Mouse (Mus musculus) CH12.LX (cell line): ENCODE results near the gene Gm13090. TPM values are rescaled to one million over a fixed set of nuclear protein-coding genes. Genes with fewer than 3 reads are reported as not detected.

Experiments
- DNase-seq: peaks from one replicate; pipeline ENCODE4 v3.0.0-alpha.2; 2013; ENCODE audit errors: extremely low read depth
- H3K27ac ChIP-seq: 2 replicates; pipeline ENCODE4 v1.5.1; 2012; ENCODE audit warnings: low read depth, mild to moderate bottlenecking, control low read depth, moderate library complexity; ENCODE audit not compliant: insufficient read depth
- H3K27me3 ChIP-seq: replicated peaks from 2 replicates; pipeline ENCODE3; 2012; ENCODE audit warnings: inconsistent platforms
- H3K36me3 ChIP-seq, 2 experiments: replicated peaks in 1 of 2; 2 replicates each; pipeline versions ENCODE3 to v1.6.1; 2012; ENCODE audit warnings: inconsistent platforms in 1 of 2, low read length in 1 of 2, mild to moderate bottlenecking in 1 of 2, mixed read lengths in 1 of 2, moderate library complexity in 1 of 2; ENCODE audit not compliant: control insufficient read depth in 1 of 2, insufficient read depth in 1 of 2
- H3K4me1 ChIP-seq, 2 experiments: 2 replicates each; pipeline ENCODE4 v1.6.1; 2012; ENCODE audit warnings: inconsistent platforms in 1 of 2, moderate library complexity in 1 of 2; ENCODE audit not compliant: insufficient read depth in 2 of 2, control insufficient read depth in 1 of 2
- H3K4me2 ChIP-seq: 2 replicates; pipeline ENCODE4 v1.6.1; 2012; ENCODE audit warnings: low read depth, mild to moderate bottlenecking, control low read depth; ENCODE audit not compliant: poor library complexity, insufficient read depth, severe bottlenecking
- H3K4me3 ChIP-seq, 3 experiments: fragments of 150-350 bp in 1 of 3; sonication (generic) in 1 of 3; replicated peaks in 1 of 3; 2 replicates each; pipeline versions ENCODE3 to v1.5.1; 2011 to 2012; ENCODE audit warnings: low read depth in 2 of 3, low read length in 2 of 3, mild to moderate bottlenecking in 2 of 3, moderate library complexity in 2 of 3, control low read depth in 1 of 3, improper control_type of control experiment in 1 of 3, inconsistent platforms in 1 of 3, mixed read lengths in 1 of 3; ENCODE audit not compliant: poor library complexity in 1 of 3
- H3K79me2 ChIP-seq: replicated peaks from 2 replicates; pipeline ENCODE4 v1.6.1; 2012; ENCODE audit warnings: mild to moderate bottlenecking, moderate library complexity; ENCODE audit not compliant: control insufficient read depth, poor library complexity, insufficient read depth, severe bottlenecking; ENCODE audit errors: extremely low read depth
- H3K9ac ChIP-seq: 2 replicates; pipeline ENCODE4 v1.6.1; 2012; ENCODE audit warnings: low read depth, mild to moderate bottlenecking, control low read depth, moderate library complexity; ENCODE audit not compliant: insufficient read depth
- H3K9me3 ChIP-seq: replicated peaks from 2 replicates; pipeline ENCODE3; 2012; ENCODE audit warnings: low read length, inconsistent platforms, mixed read lengths
- BHLHE40 ChIP-seq: IDR thresholded peaks from 2 replicates; pipeline ENCODE4 v1.6.1; 2011; ENCODE audit warnings: mild to moderate bottlenecking, low read depth, low read length, improper control_type of control experiment
- CHD2 ChIP-seq: IDR thresholded peaks from 2 replicates; pipeline ENCODE4 v1.6.1; 2011; ENCODE audit warnings: low read length, improper control_type of control experiment
- CTCF ChIP-seq, 2 experiments: IDR thresholded peaks in 1 of 2; conservative IDR thresholded peaks in 1 of 2; 2 replicates each; pipeline ENCODE4 v1.5.1; 2011 to 2012; ENCODE audit warnings: low read depth in 2 of 2, low read length in 2 of 2, improper control_type of control experiment in 1 of 2, inconsistent platforms in 1 of 2, mild to moderate bottlenecking in 1 of 2, moderate library complexity in 1 of 2
- EP300 ChIP-seq: IDR thresholded peaks from 2 replicates; pipeline ENCODE4 v1.6.1; 2011; ENCODE audit warnings: low read length, improper control_type of control experiment
- HCFC1 ChIP-seq: IDR thresholded peaks from 2 replicates; pipeline ENCODE4 v1.6.1; 2012; ENCODE audit warnings: low read depth, mild to moderate bottlenecking, inconsistent platforms, low read length, improper control_type of control experiment
- IRF4 ChIP-seq: IDR thresholded peaks from 2 replicates; pipeline ENCODE4 v1.6.1; 2014; ENCODE audit warnings: low read depth, mild to moderate bottlenecking, inconsistent platforms, low read length, improper control_type of control experiment
- KAT2A ChIP-seq: IDR thresholded peaks from 2 replicates; pipeline ENCODE4 v1.6.1; 2012; ENCODE audit warnings: low read length, improper control_type of control experiment, inconsistent platforms; ENCODE audit not compliant: insufficient replicate concordance
- MAFK ChIP-seq: IDR thresholded peaks from 2 replicates; pipeline ENCODE4 v1.6.1; 2011; ENCODE audit warnings: low read length, improper control_type of control experiment; ENCODE audit not compliant: insufficient replicate concordance
- MAX ChIP-seq: IDR thresholded peaks from 2 replicates; pipeline ENCODE4 v1.6.1; 2011; ENCODE audit warnings: low read length, improper control_type of control experiment
- MAZ ChIP-seq: IDR thresholded peaks from 2 replicates; pipeline ENCODE4 v1.6.1; 2012; ENCODE audit warnings: low read depth, mild to moderate bottlenecking, inconsistent platforms, low read length, improper control_type of control experiment, moderate library complexity
- MXI1 ChIP-seq: IDR thresholded peaks from 2 replicates; pipeline ENCODE4 v1.6.1; 2011; ENCODE audit warnings: mild to moderate bottlenecking, low read depth, low read length, improper control_type of control experiment
- MYC ChIP-seq: IDR thresholded peaks from 2 replicates; pipeline ENCODE4 v1.6.1; 2011; ENCODE audit warnings: low read depth, mild to moderate bottlenecking, improper control_type of control experiment, low read length
- NRF1 ChIP-seq: IDR thresholded peaks from 2 replicates; pipeline ENCODE4 v1.6.1; 2014; ENCODE audit warnings: low read depth, mild to moderate bottlenecking, inconsistent platforms, low read length, improper control_type of control experiment, moderate library complexity
- POLR2AphosphoS2 ChIP-seq: IDR thresholded peaks from 2 replicates; pipeline ENCODE4 v1.6.1; 2011; ENCODE audit warnings: low read depth, low read length, improper control_type of control experiment
- RAD21 ChIP-seq: IDR thresholded peaks from 2 replicates; pipeline ENCODE4 v1.6.1; 2011; ENCODE audit warnings: low read depth, mild to moderate bottlenecking, low read length, improper control_type of control experiment, moderate library complexity
- RCOR1 ChIP-seq: conservative IDR thresholded peaks from 2 replicates; pipeline ENCODE4 v1.6.1; 2012; ENCODE audit warnings: low read depth, mild to moderate bottlenecking, inconsistent platforms, low read length, improper control_type of control experiment
- SMC3 ChIP-seq: IDR thresholded peaks from 2 replicates; pipeline ENCODE4 v1.6.1; 2011; ENCODE audit warnings: low read depth, low read length, improper control_type of control experiment
- TCF12 ChIP-seq: IDR thresholded peaks from 2 replicates; pipeline ENCODE4 v1.6.1; 2014; ENCODE audit warnings: low read depth, mild to moderate bottlenecking, inconsistent platforms, low read length, improper control_type of control experiment
- USF1 ChIP-seq: IDR thresholded peaks from 2 replicates; pipeline ENCODE4 v1.6.1; 2014; ENCODE audit warnings: low read depth, mild to moderate bottlenecking, inconsistent platforms, low read length, improper control_type of control experiment
- USF2 ChIP-seq: conservative IDR thresholded peaks from 2 replicates; pipeline ENCODE4 v1.6.1; 2011; ENCODE audit warnings: low read depth, low read length, improper control_type of control experiment
- dilution Hi-C: fragments of 300-500 bp; cut with MboI; formaldehyde crosslinking; loops from 2 replicates; pipeline ENCODE4 v1.14.3; 2020; ENCODE audit warnings: low sequenced_read_pairs; ENCODE audit not compliant: extremely low pct_unique_long_range_greater_than_20kb, extremely low pct_ligation_motif_present
- in situ Hi-C: fragments of 300-500 bp; cut with MboI; formaldehyde crosslinking; loops from 3 replicates; pipeline ENCODE4 v1.14.3; 2019; ENCODE audit warnings: low sequenced_read_pairs, low pct_ligation_motif_present, low pct_unique_long_range_greater_than_20kb, mixed read lengths
- polyA plus RNA-seq: library from polyadenylated mRNA; unstranded; fragments of >175 nt; gene quantifications from 2 replicates; pipeline ENCODE4 v1.2.1, GENCODE M21; 2012; ENCODE audit warnings: low read depth; ENCODE audit not compliant: insufficient read length
- total RNA-seq, 2 experiments: library from RNA; depleted of rRNA; stranded (reverse); fragments of 300-350 nt in 1 of 2; fragments of >200 nt in 1 of 2; gene quantifications; 2 replicates each; pipeline ENCODE4 v1.2.3; 2012 to 2014

Gm13090 gene
- total and polyA plus RNA-seq, 3 experiments = not detected

DNA sequence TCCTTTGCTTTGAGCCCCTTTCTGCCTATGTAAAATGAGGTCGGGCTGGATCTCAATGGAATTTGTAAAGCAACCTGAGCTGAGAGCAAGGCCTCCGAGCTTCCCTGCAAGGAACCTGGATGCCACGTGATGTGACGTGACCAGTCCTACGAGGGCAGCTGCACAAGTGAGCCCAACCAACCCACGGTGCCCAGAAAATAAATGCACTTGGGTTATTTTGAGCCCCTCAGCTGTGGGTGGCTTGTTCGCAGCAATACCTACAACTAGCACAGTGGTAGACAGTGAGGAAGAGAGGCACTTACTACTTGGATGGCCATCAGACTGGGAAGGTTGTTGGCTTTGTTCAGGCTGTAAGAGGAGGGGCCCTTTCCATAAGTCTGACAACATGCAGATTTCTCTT, 25.2 kb downstream of the Gm13090 start:
- Histone ChIP-seq H3K9me3 (peaks cover 19% of the 10 kb centered on the region), H3K4me2 (no peak overlapping the region), H3K9ac (no peak overlapping the region), H3K27me3 (peaks cover 14% of the 10 kb centered on the region), H3K27ac (no peak overlapping the region), H3K4me3 (no peak overlapping the region), H3K79me2 (no peaks in the 10 kb centered on the region), H3K36me3 (no peaks in the 10 kb centered on the region), H3K4me1 (no peaks in the 10 kb centered on the region)
- TF ChIP-seq USF2 (no peak), EP300 (no peak), USF1 (no peak), KAT2A (no peak), MAFK (no peak), NRF1 (no peak), TCF12 (no peak), POLR2AphosphoS2 (no peak), MAZ (no peak), CHD2 (no peak), SMC3 (no peak), CTCF (conservative IDR thresholded peaks at IDR 0.05 in 1 of 2, IDR thresholded peaks at IDR 0.05 in 1 of 2; ENCODE audit: low read depth in 2 of 2, low read length in 2 of 2) (no peak), MYC (no peak), MAX (no peak), MXI1 (no peak), RCOR1 (no peak), HCFC1 (no peak), BHLHE40 (no peak), IRF4 (no peak)
- DNase-seq = no peak
- dilution Hi-C loops (no loop called here), in situ Hi-C loops (no loop called here)

DNA sequence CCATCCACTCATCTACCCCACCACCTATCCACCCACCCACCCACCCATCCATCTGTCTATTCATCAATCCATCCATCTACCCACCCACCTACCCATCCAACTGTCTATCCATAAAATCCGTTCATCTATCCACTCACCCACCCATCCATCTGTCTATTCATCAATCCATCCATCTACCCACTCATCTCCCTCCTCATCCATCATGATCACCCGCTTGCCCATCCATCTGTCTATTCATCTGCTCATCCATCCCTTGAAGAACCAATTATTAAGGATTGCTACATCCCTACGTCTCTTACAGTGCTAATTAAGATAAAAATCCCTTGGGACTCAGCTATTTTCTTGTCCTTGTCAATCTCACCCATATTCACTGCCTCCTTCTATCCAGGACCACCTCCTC, 29.5 kb downstream of the Gm13090 start:
- TF ChIP-seq RAD21 (no peak), MAX (no peak), MAFK (no peak)
- Histone ChIP-seq H3K27ac (no peak overlapping the region), H3K4me3 (no peak overlapping the region), H3K36me3 (no peaks in the 10 kb centered on the region), H3K9ac (no peak overlapping the region), H3K27me3 (peaks cover 21% of the 10 kb centered on the region), H3K4me1 (no peaks in the 10 kb centered on the region), H3K79me2 (no peaks in the 10 kb centered on the region), H3K9me3 (peaks cover 32% of the 10 kb centered on the region), H3K4me2 (no peak overlapping the region)
- DNase-seq = no peak
- dilution Hi-C loops (no loop called here), in situ Hi-C loops (no loop called here)
